Mouse (Mus musculus) embryonic facial prominence, embryonic 14.5 days (tissue): ENCODE data around the gene Olfr371. TPM values are rescaled to one million over a fixed set of nuclear protein-coding genes. Genes with fewer than 3 reads are reported as not detected.

Source experiments
- ATAC-seq: fragments of 200-750 bp; cut with Nextera tagmentation; 2 replicates; pipeline ENCODE4 v1.8.0; 2017; ENCODE audit warnings: low read depth, moderate number of reproducible peaks, moderate TSS enrichment
- DNase-seq: peaks from one replicate; pipeline ENCODE4 v3.0.0-alpha.2; 2015; ENCODE audit warnings: low spot score
- H3K27ac ChIP-seq: fragments of 300-500 bp; sonication (generic); replicated peaks from 2 replicates; pipeline ENCODE4 v1.5.1; 2014; ENCODE audit warnings: low read depth, mild to moderate bottlenecking, low read length, moderate library complexity
- H3K27me3 ChIP-seq: fragments of 300-500 bp; sonication (generic); replicated peaks from 2 replicates; pipeline ENCODE4 v1.6.1; 2014; ENCODE audit warnings: low read length; ENCODE audit not compliant: control insufficient read depth, insufficient read depth
- H3K36me3 ChIP-seq: fragments of 300-500 bp; sonication (generic); 2 replicates; pipeline ENCODE4 v1.6.1; 2014; ENCODE audit warnings: low read length, mixed read lengths; ENCODE audit not compliant: control insufficient read depth, insufficient read depth
- H3K4me1 ChIP-seq: fragments of 300-500 bp; sonication (generic); 2 replicates; pipeline ENCODE4 v1.6.1; 2014; ENCODE audit warnings: antibody characterized with exemption, low read length; ENCODE audit not compliant: control insufficient read depth, insufficient read depth
- H3K4me2 ChIP-seq: fragments of 300-500 bp; sonication (generic); 2 replicates; pipeline ENCODE4 v1.6.1; 2014; ENCODE audit warnings: low read depth, mild to moderate bottlenecking, low read length, moderate library complexity, mixed read lengths
- H3K4me3 ChIP-seq: fragments of 300-500 bp; sonication (generic); 2 replicates; pipeline ENCODE4 v1.5.1; 2014; ENCODE audit warnings: low read depth, mild to moderate bottlenecking, low read length
- H3K9ac ChIP-seq: fragments of 300-500 bp; sonication (generic); 2 replicates; pipeline ENCODE4 v1.6.1; 2014; ENCODE audit warnings: low read depth, mild to moderate bottlenecking, low read length, moderate library complexity, mixed read lengths
- H3K9me3 ChIP-seq: fragments of 300-500 bp; sonication (generic); 2 replicates; pipeline ENCODE4 v1.6.1; 2016; ENCODE audit warnings: low read length; ENCODE audit not compliant: control insufficient read depth
- WGBS: fragments of 180-500 bp; shearing (Covaris S2); extraction: QIAGEN DNeasy Blood & Tissue Kit; methylation state at CpG from one replicate; pipeline ENCODE4 v1.1.7; 2014; 5-methylcytosine and 5-hydroxymethylcytosine counted together
- polyA plus RNA-seq: library from polyadenylated mRNA; unstranded; fragments of >200 nt; fragmentation: Nextera tagmentation; extraction: Ambion mirVana; gene quantifications from 2 replicates; pipeline ENCODE4 v1.2.1, GENCODE M21; 2014

The Olfr371 gene
- polyA plus RNA-seq: 0.18 TPM in 1 of 2 replicates, not detected in the other

DNA sequence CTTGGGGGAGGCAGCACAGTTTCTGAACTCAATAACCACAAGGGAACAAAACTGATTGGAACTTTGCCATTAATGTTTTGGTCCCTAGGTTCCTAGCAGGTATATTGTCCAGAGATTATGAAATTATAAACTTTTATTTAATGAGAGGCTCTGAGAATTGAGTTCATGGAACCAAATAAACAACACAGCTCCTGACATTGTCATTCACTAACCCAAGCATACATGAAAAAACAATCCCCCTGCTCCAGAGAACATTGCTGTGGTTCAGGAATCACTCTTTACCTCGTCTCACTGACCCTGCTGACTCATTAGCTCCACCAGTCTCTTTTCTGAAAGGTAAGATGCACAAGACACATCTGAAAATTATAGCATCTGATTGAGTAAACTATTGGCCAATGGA lies at the start of gene Olfr371:
Olfr371 (plus strand) TSS at position 301 of the 400 bp plus-strand sequence.
- H3K27ac ChIP-seq: no peak within 1 kb of the TSS
- no peak within 1 kb of the TSS for H3K4me3 ChIP-seq
- ATAC-seq (no peak), DNase-seq (no peak)
- H3K9me3 ChIP-seq: no peaks in the 10 kb centered on the region
- no peak within 1 kb of the TSS for H3K4me2 ChIP-seq
- 14% methylated on average over 1 of the region's 1 CpGs for WGBS
- no peaks in the 10 kb centered on the region for H3K36me3 ChIP-seq
- H3K9ac ChIP-seq: no peak within 1 kb of the TSS
- H3K4me1 ChIP-seq: no peaks in the 10 kb centered on the region
- no peaks in the 10 kb centered on the region for H3K27me3 ChIP-seq

DNA sequence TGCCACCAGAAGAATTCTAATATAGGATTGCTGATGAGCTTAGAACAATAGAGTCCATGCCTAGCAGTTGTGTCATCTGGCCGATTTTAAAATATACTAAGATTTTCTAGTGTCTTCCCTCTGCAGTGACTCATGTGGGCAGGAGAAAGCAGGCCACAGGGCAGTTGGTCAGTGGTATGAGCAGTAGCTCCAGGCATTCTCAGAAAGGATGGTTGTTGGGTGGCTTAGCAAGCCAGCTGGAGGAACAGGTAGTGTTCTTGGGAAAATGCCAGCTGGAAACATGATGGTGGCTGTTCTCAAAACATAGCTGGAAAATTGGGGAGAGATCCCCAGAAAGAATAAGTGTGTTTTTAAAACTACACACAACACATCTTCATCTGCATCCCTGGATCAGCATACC lies 33.4 kb upstream of the Olfr371 start:
- Histone ChIP-seq H3K4me1 (no peaks in the 10 kb centered on the region), H3K36me3 (no peaks in the 10 kb centered on the region), H3K9me3 (peaks cover 9% of the 10 kb centered on the region), H3K4me3 (no peak overlapping the region), H3K9ac (no peak overlapping the region), H3K27me3 (no peaks in the 10 kb centered on the region), H3K4me2 (no peak overlapping the region), H3K27ac (no peak overlapping the region)
- ATAC-seq: no peak
- DNase-seq: no peak
- 81% methylated on average over 1 of the region's 1 CpGs for WGBS

DNA sequence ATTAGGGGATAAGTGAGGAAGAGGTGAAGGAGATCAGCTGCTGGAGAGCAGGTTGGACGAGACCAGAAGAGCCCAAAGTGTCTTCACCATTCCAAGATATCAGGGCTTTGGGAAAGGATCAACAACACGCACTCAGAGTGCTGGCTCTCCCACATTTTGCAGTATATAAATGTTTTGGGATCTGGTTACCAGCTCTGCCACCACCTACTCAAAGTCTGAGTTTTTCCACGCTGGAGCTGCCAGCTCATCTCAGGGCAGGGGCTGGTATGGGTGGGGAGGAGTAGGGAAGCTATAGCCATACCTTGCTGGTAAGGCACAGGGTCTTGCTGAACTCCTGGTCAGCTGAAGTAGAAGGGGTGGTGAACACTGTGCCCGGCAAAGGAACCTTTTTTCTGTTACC lies 5.6 kb upstream of the Olfr371 start:
- H3K27ac ChIP-seq: no peak overlapping the region
- no peak overlapping the region for H3K9ac ChIP-seq
- WGBS: 77% methylated on average over 4 of the region's 4 CpGs
- ATAC-seq (no peak), DNase-seq (no peak)
- no peaks in the 10 kb centered on the region for H3K27me3 ChIP-seq
- H3K4me2 ChIP-seq: no peak overlapping the region
- H3K9me3 ChIP-seq: no peaks in the 10 kb centered on the region
- no peaks in the 10 kb centered on the region for H3K36me3 ChIP-seq
- no peak overlapping the region for H3K4me3 ChIP-seq
- H3K4me1 ChIP-seq: no peaks in the 10 kb centered on the region

DNA sequence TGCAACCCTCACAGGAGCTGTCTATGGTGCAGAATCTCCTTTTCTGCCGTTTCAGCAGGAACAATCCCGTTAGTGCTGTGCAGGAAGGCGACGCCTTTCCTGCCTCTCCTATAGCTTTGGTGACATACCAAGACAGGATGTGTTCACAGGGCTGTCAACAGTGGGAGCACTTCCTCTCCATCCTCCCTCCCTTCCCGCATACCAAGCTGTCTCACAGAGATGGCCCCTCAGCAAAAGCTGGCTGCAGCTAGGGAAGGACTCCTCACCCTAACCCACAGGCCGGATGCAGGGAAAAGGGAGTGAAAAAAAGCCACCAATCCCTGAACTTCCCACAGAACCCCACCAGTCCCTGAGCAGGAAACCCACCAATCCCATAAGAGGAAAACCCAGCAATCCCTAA lies 4.8 kb upstream of the Olfr371 start:
- H3K9ac ChIP-seq: no peak overlapping the region
- H3K4me3 ChIP-seq: no peak overlapping the region
- H3K36me3 ChIP-seq: no peaks in the 10 kb centered on the region
- no peak overlapping the region for H3K27ac ChIP-seq
- no peaks in the 10 kb centered on the region for H3K9me3 ChIP-seq
- H3K4me2 ChIP-seq: no peak overlapping the region
- peak; percentile 49 for DNase-seq
- 46% methylated on average over 6 of the region's 6 CpGs for WGBS
- no peaks in the 10 kb centered on the region for H3K27me3 ChIP-seq
- H3K4me1 ChIP-seq: no peaks in the 10 kb centered on the region
- no peak for ATAC-seq

DNA sequence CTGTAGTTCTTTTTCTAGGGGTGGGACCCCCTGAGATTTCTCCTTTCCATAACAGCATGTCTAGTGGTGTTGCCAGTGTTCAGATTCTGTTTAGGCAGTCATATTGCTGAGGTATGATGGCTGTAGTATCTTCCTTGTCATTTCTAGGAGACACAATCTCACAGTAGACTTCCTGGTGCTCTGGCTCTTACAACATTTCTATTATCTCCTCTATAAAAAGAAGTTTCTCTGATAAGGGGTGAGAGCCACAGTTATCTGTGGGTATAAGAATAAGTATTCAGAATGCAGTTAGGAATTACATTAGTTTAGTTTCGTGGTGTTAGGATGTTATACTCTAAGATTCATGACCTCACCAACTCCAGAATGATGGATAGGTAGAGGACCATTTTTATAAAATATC lies 1.5 kb downstream of the Olfr371 start:
- ATAC-seq (no peak), DNase-seq (no peak)
- 68% methylated on average over 1 of the region's 1 CpGs for WGBS
- H3K9ac ChIP-seq: no peak overlapping the region
- no peaks in the 10 kb centered on the region for H3K36me3 ChIP-seq
- no peak overlapping the region for H3K4me2 ChIP-seq
- H3K27ac ChIP-seq: no peak overlapping the region
- H3K4me3 ChIP-seq: no peak overlapping the region
- H3K4me1 ChIP-seq: no peaks in the 10 kb centered on the region
- no peaks in the 10 kb centered on the region for H3K9me3 ChIP-seq
- H3K27me3 ChIP-seq: no peaks in the 10 kb centered on the region

Other genes starting within 250 kb of the Olfr371 start
- 16.8 and 18.4 TPM in 2 replicates for gene Junb, start 247.3 kb upstream of the Olfr371 start, polyA plus RNA-seq
- 13.1 and 15.3 TPM in 2 replicates for gene Hook2, start 235.4 kb upstream of the Olfr371 start, polyA plus RNA-seq
- 0.30 and 0.58 TPM in 2 replicates for gene Best2, start 211.5 kb upstream of the Olfr371 start, polyA plus RNA-seq
- 97.3 and 101 TPM in 2 replicates for gene Asna1, start 200.7 kb upstream of the Olfr371 start, polyA plus RNA-seq
- gene Trir, start 199.2 kb upstream of the Olfr371 start, polyA plus RNA-seq: 127 and 133 TPM in 2 replicates
- gene Tnpo2, start 189.1 kb upstream of the Olfr371 start, polyA plus RNA-seq: 22.9 and 24.8 TPM in 2 replicates
- 20.9 and 25.8 TPM in 2 replicates for gene Fbxw9, start 165.9 kb upstream of the Olfr371 start, polyA plus RNA-seq
- 0.68 TPM in 1 of 2 replicates, not detected in the other for gene Gm5741, start 158.0 kb upstream of the Olfr371 start, polyA plus RNA-seq
- 44.0 and 49.5 TPM in 2 replicates for gene Dhps, start 154.2 kb upstream of the Olfr371 start, polyA plus RNA-seq
- 125 and 127 TPM in 2 replicates for gene Wdr83os, start 145.2 kb upstream of the Olfr371 start, polyA plus RNA-seq
- 33.1 and 38.6 TPM in 2 replicates for gene Wdr83, start 144.7 kb upstream of the Olfr371 start, polyA plus RNA-seq
- 35.3 and 35.6 TPM in 2 replicates for gene Man2b1, start 142.7 kb upstream of the Olfr371 start, polyA plus RNA-seq
- gene Zfp791, start 102.9 kb upstream of the Olfr371 start, polyA plus RNA-seq: 1.6 TPM in 2 replicates
- gene Cks1brt, start 74.1 kb upstream of the Olfr371 start, polyA plus RNA-seq: not detected in 2 replicates
- 90.7 and 92.7 TPM in 2 replicates for gene Orc6, start 73.6 kb downstream of the Olfr371 start, polyA plus RNA-seq
- gene Vps35, start 73.8 kb downstream of the Olfr371 start, polyA plus RNA-seq: 126 and 140 TPM in 2 replicates
- 2.3 and 2.8 TPM in 2 replicates for gene Mylk3, start 160.4 kb downstream of the Olfr371 start, polyA plus RNA-seq
- 50.2 and 53.4 TPM in 2 replicates for gene 4921524J17Rik, start 206.8 kb downstream of the Olfr371 start, polyA plus RNA-seq